Comparison of ENCODE assay signal across 11 mouse cellular contexts in genomic region chr7:100924200-100924599, GRCm38 (mm10). TPM values are rescaled to one million over a fixed set of nuclear protein-coding genes. Genes with fewer than 3 reads are reported as not detected.
A peak's percentile ranks its signal among the peaks of the same experiment; 100 is the strongest.
DNase-seq lines count a peak whose midpoint lies in the region; ATAC-seq and TF ChIP-seq lines count a peak whose summit lies in the region.
"Had no signal": no experiment of that assay in that cellular context is flagged by ENCODE, and none has a peak within 500 bp of the region (broad histone marks: within the 10 kb centered on the region; RNA-seq: fewer than 3 reads in every experiment).

No protein-coding gene starts in this region.

- no peak for ATAC-seq in heart, embryonic 13.5 days (ENCODE audit: extremely low read depth, insufficient number of reproducible peaks, low FRiP score, low TSS enrichment)
- ATAC-seq in lung, embryonic 14.5 days (ENCODE audit: insufficient read depth), result no peak
- no peak for ATAC-seq in embryonic facial prominence, embryonic 15.5 days (ENCODE audit: insufficient number of reproducible peaks, low FRiP score, low TSS enrichment, low read depth)
- ATAC-seq: activated CD4-positive, CD25-positive, alpha-beta regulatory T cell, adult 4 months had no signal

- intact Hi-C loops in heart, postnatal 25 days (cut with DNase I), result no loop called here
- intact Hi-C loops in left cerebral cortex, postnatal 36 days (cut with DNase I), result no loop called here

- H3K27ac ChIP-seq in heart, embryonic 13.5 days (replicated peaks), result peak overlapping the region; percentile 70
- H3K27ac ChIP-seq in lung, embryonic 14.5 days (ENCODE audit: low read depth), result peak overlapping the region; percentile 71
- peak overlapping the region; percentile 34; the same call in 1 of the 2 replicates for H3K27ac ChIP-seq in embryonic facial prominence, embryonic 15.5 days (replicated peaks)
- H3K27ac ChIP-seq: liver, embryonic 14.5 days had no signal

- no peak for DNase-seq in heart, postnatal 25 days (ENCODE audit: low spot score)
- DNase-seq in lung, embryonic 14.5 days, result no peak
- no peak for DNase-seq in lung, postnatal 14 days
- no peak for DNase-seq in left cerebral cortex, postnatal 36 days (ENCODE audit: low spot score in 2 of 2)
- no peak for DNase-seq in thymus, postnatal 4 days
- DNase-seq: embryo, embryonic 11 days had no signal

- H3K4me2 ChIP-seq in heart, embryonic 13.5 days, result peak overlapping the region; percentile 83
- peak overlapping the region; percentile 87 for H3K4me2 ChIP-seq in lung, embryonic 14.5 days
- peak overlapping the region; percentile 86 for H3K4me2 ChIP-seq in embryonic facial prominence, embryonic 15.5 days (replicated peaks)
- H3K4me2 ChIP-seq in myocyte (ENCODE audit: low read depth), result peak overlapping the region; percentile 97

- H3K9ac ChIP-seq in heart, embryonic 13.5 days, result peak overlapping the region; percentile 97
- H3K9ac ChIP-seq in lung, embryonic 14.5 days, result peak overlapping the region; percentile 97
- H3K9ac ChIP-seq in embryonic facial prominence, embryonic 15.5 days, result no peak overlapping the region
- H3K9ac ChIP-seq: liver, embryonic 14.5 days had no signal

- H3K27me3 ChIP-seq in heart, embryonic 13.5 days (replicated peaks), result no peaks in the 10 kb centered on the region
- no peaks in the 10 kb centered on the region for H3K27me3 ChIP-seq in lung, embryonic 14.5 days (ENCODE audit: insufficient read depth, low read length)
- no peaks in the 10 kb centered on the region for H3K27me3 ChIP-seq in embryonic facial prominence, embryonic 15.5 days
- no peaks in the 10 kb centered on the region for H3K27me3 ChIP-seq in myocyte (ENCODE audit: control insufficient read depth, insufficient read depth, insufficient read length)

- no peak for TF ChIP-seq CTCF in lung, embryonic 14.5 days (IDR thresholded peaks at IDR 0.05; ENCODE audit: low read depth)

- peaks cover 98% of the 10 kb centered on the region for H3K79me2 ChIP-seq in myocyte (ENCODE audit: control insufficient read depth, insufficient read depth)

- H3K4me1 ChIP-seq in heart, embryonic 13.5 days, result peaks cover 99% of the 10 kb centered on the region
- peaks cover 62% of the 10 kb centered on the region for H3K4me1 ChIP-seq in lung, embryonic 14.5 days (ENCODE audit: insufficient read depth)
- H3K4me1 ChIP-seq in embryonic facial prominence, embryonic 15.5 days, result peaks cover 88% of the 10 kb centered on the region

- peak overlapping the region; percentile 84 for H3K4me3 ChIP-seq in heart, embryonic 13.5 days
- peak overlapping the region; percentile 75 for H3K4me3 ChIP-seq in lung, embryonic 14.5 days (ENCODE audit: low read depth, low read length)
- H3K4me3 ChIP-seq in embryonic facial prominence, embryonic 15.5 days (replicated peaks), result peak overlapping the region; percentile 81
- H3K4me3 ChIP-seq in myocyte, result no peak overlapping the region

- no peak overlapping the region for H3ac ChIP-seq in myocyte (ENCODE audit: control insufficient read depth, insufficient read length)

- WGBS in heart, embryonic 13.5 days, result 62% methylated on average over 5 of the region's 5 CpGs
- 58% methylated on average over 5 of the region's 5 CpGs for WGBS in lung, embryonic 14.5 days
- 73% methylated on average over 5 of the region's 5 CpGs for WGBS in embryonic facial prominence, embryonic 15.5 days

- no peaks in the 10 kb centered on the region for H3K9me3 ChIP-seq in heart, embryonic 13.5 days
- H3K9me3 ChIP-seq in lung, embryonic 14.5 days (ENCODE audit: low read depth, low read length), result no peaks in the 10 kb centered on the region
- no peaks in the 10 kb centered on the region for H3K9me3 ChIP-seq in embryonic facial prominence, embryonic 15.5 days (replicated peaks)

- TF ChIP-seq POLR2A in myocyte (IDR thresholded peaks at IDR 0.05; ENCODE audit: insufficient read length, low read depth), result no peak

- H3K36me3 ChIP-seq in heart, embryonic 13.5 days, result peaks cover 30% of the 10 kb centered on the region
- H3K36me3 ChIP-seq in lung, embryonic 14.5 days (ENCODE audit: insufficient read depth), result peaks cover 62% of the 10 kb centered on the region
- H3K36me3 ChIP-seq in embryonic facial prominence, embryonic 15.5 days, result peaks cover 10% of the 10 kb centered on the region
- H3K36me3 ChIP-seq in myocyte (ENCODE audit: control insufficient read depth, insufficient read depth), result no peaks in the 10 kb centered on the region

TF ChIP-seq in myocyte, 11 proteins besides CTCF, POLR2A, EP300 and RAD21:
- TF ChIP-seq MYOG (IDR thresholded peaks at IDR 0.05; ENCODE audit: control insufficient read depth in 1 of 3, insufficient read depth in 1 of 3, insufficient read length in 2 of 3, low read depth in 2 of 3) (no peak), TCF12 (IDR thresholded peaks at IDR 0.05; ENCODE audit: insufficient read depth, poor library complexity, severe bottlenecking) (no peak), POLR2AphosphoS2 (IDR thresholded peaks at IDR 0.05; ENCODE audit: insufficient read length, low read depth) (no peak), CEBPB (IDR thresholded peaks at IDR 0.05; ENCODE audit: insufficient read depth, poor library complexity, severe bottlenecking) (no peak), USF1 (IDR thresholded peaks at IDR 0.05; ENCODE audit: low read depth) (no peak), E2F4 (IDR thresholded peaks at IDR 0.05; ENCODE audit: insufficient read depth) (no peak), TCF3 (IDR thresholded peaks at IDR 0.05; ENCODE audit: insufficient read length, low read depth) (no peak), MAX (IDR thresholded peaks at IDR 0.05; ENCODE audit: low read depth) (no peak), REST (IDR thresholded peaks at IDR 0.05; ENCODE audit: insufficient read depth, insufficient read length) (no peak), SRF (IDR thresholded peaks at IDR 0.05; ENCODE audit: control insufficient read depth, insufficient read length, low read depth) (no peak), MYOD1 (IDR thresholded peaks at IDR 0.05; ENCODE audit: control insufficient read depth in 1 of 3, insufficient read length in 2 of 3, low read depth in 2 of 3) (no peak)

RNA-seq across cellular contexts. Expression of gene Arhgef17, which starts 7.7 kb away (rescaled TPM):
- 5.2 and 5.7 TPM in 2 replicates for polyA plus RNA-seq in heart, embryonic 13.5 days (2015; fragmentation: Nextera tagmentation; extraction: Ambion mirVana)
- total RNA-seq in heart, postnatal 25 days (2021), result 10 to 100 TPM; 24.0 to 28.8 TPM
- polyA plus RNA-seq in lung, embryonic 14.5 days (2014; fragmentation: Nextera tagmentation; extraction: Ambion mirVana), result 18.5 and 22.5 TPM in 2 replicates
- 8.7 and 10.5 TPM in 2 replicates for polyA plus RNA-seq in embryonic facial prominence, embryonic 15.5 days (2015; fragmentation: Nextera tagmentation; extraction: Ambion mirVana)
- polyA plus RNA-seq in myocyte (2012; fragmentation: generic; extraction: Trizol), result 24.7 TPM
- total RNA-seq in left cerebral cortex, postnatal 36 days (2021), result 100 to 1,000 TPM; 128 to 134 TPM

RNA-seq across cellular contexts. Expression of gene P2ry6, which starts 50.2 kb away (rescaled TPM):
- polyA plus RNA-seq in heart, embryonic 13.5 days (2015; fragmentation: Nextera tagmentation; extraction: Ambion mirVana), result 4.3 and 4.6 TPM in 2 replicates
- 1 to 10 TPM; 4.4 TPM for total RNA-seq in heart, postnatal 25 days (2021)
- 9.4 and 10.9 TPM in 2 replicates for polyA plus RNA-seq in lung, embryonic 14.5 days (2014; fragmentation: Nextera tagmentation; extraction: Ambion mirVana)
- polyA plus RNA-seq in embryonic facial prominence, embryonic 15.5 days (2015; fragmentation: Nextera tagmentation; extraction: Ambion mirVana), result 7.8 and 8.6 TPM in 2 replicates
- polyA plus RNA-seq in myocyte (2012; fragmentation: generic; extraction: Trizol), result 0.13 TPM
- total RNA-seq in left cerebral cortex, postnatal 36 days (2021), result 1 to 10 TPM; 3.3 to 3.8 TPM
